Mouse (Mus musculus) adrenal gland, postnatal 10 days (tissue): ENCODE results near the gene Mettl13. TPM values are rescaled to one million over a fixed set of nuclear protein-coding genes. Genes with fewer than 3 reads are reported as not detected.
A peak's percentile ranks its signal among the peaks of the same experiment; 100 is the strongest.

Experiments
- DNase-seq: peaks from one replicate; pipeline ENCODE4 v3.0.0; 2021; ENCODE audit warnings: mixed read lengths
- total RNA-seq, 2 experiments: library from RNA; stranded (reverse); gene quantifications; 2 replicates each; pipeline ENCODE4 v1.2.3; 2021

Gene Mettl13
- total RNA-seq, 2 experiments from 2014 or later = 13.1 to 13.5 TPM

- DNase-seq = peak; percentile 44
Observed at GRCm38 (mm10) chr1:162533766-162534560, 14.4 kb downstream of the Mettl13 start.

- no peak for DNase-seq
Observed at GRCm38 (mm10) chr1:162532330-162532729, 16.0 kb downstream of the Mettl13 start.

DNA sequence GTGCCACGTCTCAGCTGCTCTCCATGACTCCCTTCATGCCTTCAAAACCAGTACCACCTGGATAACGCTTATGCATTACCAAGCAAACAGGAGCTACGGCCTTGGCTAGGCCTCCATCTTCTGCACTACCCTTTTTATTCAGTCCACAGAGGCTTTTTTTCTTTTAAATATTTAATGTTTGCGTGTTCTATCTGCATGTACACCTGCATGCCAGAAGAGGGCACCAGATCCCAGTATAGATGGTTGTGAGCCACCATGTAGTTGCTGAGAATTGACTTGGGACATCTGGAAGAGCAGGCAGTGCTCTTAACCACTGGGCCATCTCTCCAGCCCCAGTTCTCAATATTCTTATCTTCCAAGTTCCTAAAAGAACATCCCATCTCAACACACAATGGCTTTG, 16.8 kb downstream of the Mettl13 start:
- DNase-seq = no peak

DNA sequence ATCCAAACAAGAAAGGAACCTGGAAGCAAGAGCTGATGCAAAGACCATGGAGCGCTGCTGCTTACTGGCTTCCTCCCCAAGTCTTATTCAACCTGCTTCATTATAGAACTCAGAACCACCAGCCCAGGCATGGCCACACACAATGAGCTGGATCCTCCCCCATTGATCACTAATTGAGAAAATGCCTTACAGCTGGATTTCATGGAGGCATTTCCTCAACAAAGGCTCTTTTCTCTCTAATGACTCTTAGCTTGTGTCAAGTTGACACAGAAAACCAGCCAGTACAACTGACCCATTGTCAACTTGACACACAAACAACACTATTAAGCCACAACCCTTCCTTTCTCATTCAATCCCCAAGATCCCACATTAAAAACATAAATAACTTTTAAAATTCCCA, 17.7 kb downstream of the Mettl13 start:
- no peak for DNase-seq

DNA sequence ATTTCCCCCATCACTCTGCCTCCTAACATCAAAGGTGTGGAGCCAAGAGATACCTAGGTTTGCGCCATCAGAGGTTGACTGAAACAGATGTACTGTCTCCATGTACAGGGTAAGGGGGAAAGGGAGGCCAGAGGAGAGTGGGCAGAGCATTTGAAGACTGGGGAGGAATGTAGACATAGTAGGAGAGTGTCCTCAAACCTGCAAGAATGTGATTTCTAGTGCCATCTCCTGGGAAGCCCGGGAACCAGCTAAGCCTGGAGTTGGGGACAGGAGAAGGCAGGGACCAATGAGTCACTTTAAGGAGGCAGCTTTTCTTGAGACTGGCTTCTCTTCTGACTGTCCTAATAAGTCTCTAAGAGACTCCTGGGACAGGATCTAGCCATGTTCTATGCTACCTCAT, 18.7 kb downstream of the Mettl13 start:
- peak; percentile 27 for DNase-seq

- no peak for DNase-seq
Observed at GRCm38 (mm10) chr1:162515116-162515515, 33.2 kb downstream of the Mettl13 start.

DNA sequence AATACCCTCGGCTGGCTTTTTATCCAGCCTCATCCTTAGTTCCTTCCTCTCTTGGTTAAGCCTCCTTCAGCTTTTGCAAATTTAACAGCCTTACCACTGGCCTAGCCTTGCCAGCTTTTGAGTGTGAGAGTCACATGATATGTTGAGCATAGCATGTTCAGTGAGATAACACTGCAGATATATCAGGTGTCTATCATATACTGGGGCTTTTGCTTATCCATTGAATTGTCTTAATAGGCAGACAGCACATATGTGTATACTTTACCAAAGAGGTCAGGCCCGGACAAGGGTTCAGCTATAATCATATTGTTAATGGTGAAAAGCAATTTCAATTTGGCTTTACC, 38.4 kb downstream of the Mettl13 start:
- DNase-seq = no peak

DNA sequence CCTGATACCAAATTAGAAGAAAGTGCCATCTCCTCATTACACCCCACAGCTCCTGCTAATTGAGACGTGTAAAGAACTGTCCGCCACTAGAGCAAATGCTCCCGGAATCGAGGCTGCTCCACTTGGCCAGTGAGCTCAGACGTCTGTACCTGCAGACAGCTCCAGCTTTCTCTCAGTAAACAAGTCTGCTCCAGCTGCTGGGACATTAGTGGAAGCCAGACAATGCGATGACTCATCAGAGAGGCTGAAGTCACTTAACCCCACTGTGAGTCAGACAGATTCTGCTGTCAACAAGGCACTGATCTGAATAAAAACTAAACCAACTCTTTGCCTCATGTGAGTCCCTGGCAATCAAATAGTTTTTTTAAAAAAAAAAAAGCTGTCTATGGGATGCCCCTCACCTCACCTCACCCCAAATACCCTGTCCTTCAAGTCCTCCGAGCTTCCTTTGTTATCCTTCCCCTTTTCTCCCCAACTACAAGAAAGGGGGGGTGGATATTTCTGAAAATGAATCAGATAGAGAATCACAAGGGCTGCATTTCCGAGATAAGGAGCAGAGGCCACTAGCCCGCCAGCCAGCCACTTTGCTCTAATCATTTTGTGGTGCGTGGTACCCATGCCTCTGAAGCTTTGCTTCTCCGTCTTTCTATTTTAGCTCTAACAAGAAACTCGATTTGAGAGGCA, 38.9 kb downstream of the Mettl13 start:
- peak; percentile 55 for DNase-seq

- DNase-seq = peak; percentile 10
Observed at GRCm38 (mm10) chr1:162508211-162509005, 39.9 kb downstream of the Mettl13 start.

GRCm38 (mm10) chr1:162506516-162506915, 41.8 kb downstream of the Mettl13 start:
- DNase-seq = no peak

DNA sequence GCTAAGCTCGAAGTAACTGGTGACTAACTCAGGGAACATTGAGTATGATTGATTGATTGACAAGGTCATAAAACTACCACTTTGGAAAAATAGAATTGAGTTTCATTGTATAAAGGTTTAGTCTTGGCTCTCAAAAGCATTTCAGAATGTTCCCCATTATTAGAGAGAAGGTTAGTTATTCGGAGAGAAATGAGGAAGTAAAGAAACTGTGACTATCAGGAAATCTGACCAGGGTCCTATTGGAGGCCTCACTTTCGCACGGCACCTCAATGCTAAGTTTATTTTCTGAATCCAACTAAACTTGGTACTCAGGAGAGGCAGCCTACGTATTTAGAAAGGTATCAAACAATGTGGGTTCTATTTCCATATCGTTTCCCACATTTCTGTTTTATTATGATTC, 42.7 kb downstream of the Mettl13 start:
- no peak for DNase-seq

Other genes starting within 250 kb of the Mettl13 start
- 10 to 100 TPM in 1 of 2 experiments, 1 to 10 TPM in 1; 7.5 to 10.3 TPM for gene Dnm3, start 70.5 kb downstream of the Mettl13 start, total RNA-seq
- 10 to 100 TPM; 28.2 to 36.7 TPM for gene Vamp4, start 22.0 kb upstream of the Mettl13 start, total RNA-seq
- 1 to 10 TPM in 1 of 2 experiments, under 1 TPM in 1; 0.69 to 1.5 TPM for gene Myoc, start 90.6 kb upstream of the Mettl13 start, total RNA-seq
- not detected for gene Myocos, start 109.7 kb upstream of the Mettl13 start, total RNA-seq
- 100 to 1,000 TPM; 121 to 153 TPM for gene Prrc2c, start 192.0 kb upstream of the Mettl13 start, total RNA-seq